Mouse (Mus musculus) limb, embryonic 14.5 days (tissue): ENCODE measurements around the gene Mapk8ip1. TPM values are rescaled to one million over a fixed set of nuclear protein-coding genes. Genes with fewer than 3 reads are reported as not detected.

Experiments
- ATAC-seq: fragments of 200-750 bp; cut with Nextera tagmentation; 2 replicates; pipeline ENCODE4 v1.8.0; 2017; ENCODE audit warnings: low read depth, moderate number of reproducible peaks, moderate TSS enrichment; ENCODE audit not compliant: low FRiP score
- DNase-seq: peaks from one replicate; pipeline ENCODE4 v3.0.0-alpha.2; 2015; ENCODE audit warnings: low spot score
- H3K27ac ChIP-seq: fragments of 300-500 bp; sonication (generic); replicated peaks from 2 replicates; pipeline ENCODE4 v1.5.1; 2014; ENCODE audit warnings: low read depth, mild to moderate bottlenecking, low read length, moderate library complexity, mixed read lengths
- H3K27me3 ChIP-seq: fragments of 300-500 bp; sonication (generic); 2 replicates; pipeline ENCODE4 v1.6.1; 2014; ENCODE audit warnings: low read length, mixed read lengths; ENCODE audit not compliant: control insufficient read depth, insufficient read depth
- H3K36me3 ChIP-seq: fragments of 300-500 bp; sonication (generic); 2 replicates; pipeline ENCODE4 v1.6.1; 2014; ENCODE audit warnings: mild to moderate bottlenecking, low read length, moderate library complexity, mixed read lengths; ENCODE audit not compliant: control insufficient read depth, insufficient read depth
- H3K4me1 ChIP-seq: fragments of 300-500 bp; sonication (generic); 2 replicates; pipeline ENCODE4 v1.6.1; 2014; ENCODE audit warnings: antibody characterized with exemption, low read length, mixed read lengths; ENCODE audit not compliant: control insufficient read depth, insufficient read depth
- H3K4me2 ChIP-seq: fragments of 300-500 bp; sonication (generic); replicated peaks from 2 replicates; pipeline ENCODE4 v1.6.1; 2014; ENCODE audit warnings: low read depth, mild to moderate bottlenecking, low read length, moderate library complexity; ENCODE audit not compliant: severe bottlenecking
- H3K4me3 ChIP-seq: fragments of 300-500 bp; sonication (generic); replicated peaks from 2 replicates; pipeline ENCODE4 v1.5.1; 2014; ENCODE audit warnings: low read length
- H3K9ac ChIP-seq: fragments of 300-500 bp; sonication (generic); 2 replicates; pipeline ENCODE4 v1.6.1; 2014; ENCODE audit warnings: mild to moderate bottlenecking, low read depth, low read length, moderate library complexity; ENCODE audit not compliant: severe bottlenecking
- H3K9me3 ChIP-seq: fragments of 300-500 bp; sonication (generic); 2 replicates; pipeline ENCODE4 v1.6.1; 2016; ENCODE audit warnings: low read length; ENCODE audit not compliant: control insufficient read depth
- POLR2A ChIP-seq: fragments of 200-500 bp; IDR thresholded peaks from 2 replicates; pipeline ENCODE4 v1.8.0; 2012; ENCODE audit warnings: inconsistent platforms, mild to moderate bottlenecking, moderate library complexity, borderline replicate concordance; ENCODE audit not compliant: insufficient read depth, insufficient read length; ENCODE audit errors: extremely low read depth
- WGBS: fragments of 180-500 bp; shearing (Covaris S2); extraction: QIAGEN DNeasy Blood & Tissue Kit; methylation state at CpG from one replicate; pipeline ENCODE4 v1.1.7; 2014; 5-methylcytosine and 5-hydroxymethylcytosine counted together
- microRNA-seq: library from miRNA; unstranded; fragments of <30 nt; microRNA quantifications from one replicate; pipeline ENCODE4, GENCODE M21; 2016
- polyA plus RNA-seq, 2 experiments: library from polyadenylated mRNA; depleted of rRNA in 1 of 2; stranded (reverse) in 1 of 2; unstranded in 1 of 2; fragments of >200 nt; fragmentation: Nextera tagmentation in 1 of 2; extraction: Ambion mirVana in 1 of 2; gene quantifications; 2 replicates each; pipeline versions ENCODE4 v1.2.1 to v1.2.3; 2012 to 2014

Gene Mapk8ip1
- polyA plus RNA-seq, 2 experiments: 12.9 to 42.5 TPM

DNA sequence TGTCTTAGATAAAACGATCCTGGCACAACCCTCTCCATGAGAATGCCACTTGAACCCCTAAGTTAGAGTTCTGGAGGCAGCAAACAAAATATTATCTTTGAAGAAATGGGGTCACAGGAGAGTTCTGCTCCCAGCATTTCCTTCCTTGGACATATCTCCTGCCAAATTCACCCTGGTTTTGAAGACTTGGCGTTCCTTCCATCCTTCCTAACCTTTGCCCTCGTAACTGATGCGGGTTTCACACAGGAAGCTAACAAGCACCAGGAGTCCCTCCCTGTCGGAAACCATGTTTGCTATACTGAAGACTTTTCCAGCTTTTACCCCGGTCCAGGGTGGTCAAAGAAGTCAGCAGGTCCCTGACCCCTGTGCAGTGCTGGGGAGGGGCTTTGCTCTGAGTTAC, 46.8 kb downstream of the Mapk8ip1 start:
- DNase-seq: no peak
- no peak overlapping the region for H3K27ac ChIP-seq
- H3K4me3 ChIP-seq: no peak overlapping the region
- H3K9me3 ChIP-seq: no peaks in the 10 kb centered on the region
- TF ChIP-seq POLR2A: no peak
- no peaks in the 10 kb centered on the region for H3K4me1 ChIP-seq
- H3K4me2 ChIP-seq: no peak overlapping the region
- no peak for ATAC-seq
- no peaks in the 10 kb centered on the region for H3K27me3 ChIP-seq
- WGBS: 45% methylated on average over 6 of the region's 6 CpGs
- no peak overlapping the region for H3K9ac ChIP-seq
- H3K36me3 ChIP-seq: peaks cover 85% of the 10 kb centered on the region

DNA sequence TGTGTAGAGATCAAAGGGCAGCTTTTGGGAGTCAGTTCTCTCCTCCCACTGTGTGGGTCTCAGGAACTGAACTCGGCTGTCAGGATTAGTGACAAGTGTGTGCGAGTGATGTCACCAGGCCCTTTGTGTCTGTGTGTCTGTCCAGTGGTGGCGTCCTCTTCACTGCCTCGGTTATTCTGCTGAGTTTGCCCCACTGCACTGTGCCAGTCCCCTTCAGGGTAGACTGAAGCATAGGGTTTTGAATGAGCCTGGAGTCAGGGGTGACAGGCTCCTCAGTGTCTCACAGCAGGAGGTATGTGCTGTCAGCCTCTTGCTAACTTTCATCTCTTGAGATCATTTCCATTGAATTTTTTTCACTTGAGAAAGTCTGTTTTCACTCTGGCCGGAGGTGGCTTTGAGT, 47.7 kb downstream of the Mapk8ip1 start:
- no peaks in the 10 kb centered on the region for H3K9me3 ChIP-seq
- no peak for ATAC-seq
- H3K4me1 ChIP-seq: no peaks in the 10 kb centered on the region
- no peak overlapping the region for H3K4me2 ChIP-seq
- H3K27me3 ChIP-seq: no peaks in the 10 kb centered on the region
- WGBS: 68% methylated on average over 5 of the region's 5 CpGs
- peaks cover 86% of the 10 kb centered on the region for H3K36me3 ChIP-seq
- no peak overlapping the region for H3K27ac ChIP-seq
- no peak for DNase-seq
- H3K9ac ChIP-seq: no peak overlapping the region
- no peak for TF ChIP-seq POLR2A
- no peak overlapping the region for H3K4me3 ChIP-seq

DNA sequence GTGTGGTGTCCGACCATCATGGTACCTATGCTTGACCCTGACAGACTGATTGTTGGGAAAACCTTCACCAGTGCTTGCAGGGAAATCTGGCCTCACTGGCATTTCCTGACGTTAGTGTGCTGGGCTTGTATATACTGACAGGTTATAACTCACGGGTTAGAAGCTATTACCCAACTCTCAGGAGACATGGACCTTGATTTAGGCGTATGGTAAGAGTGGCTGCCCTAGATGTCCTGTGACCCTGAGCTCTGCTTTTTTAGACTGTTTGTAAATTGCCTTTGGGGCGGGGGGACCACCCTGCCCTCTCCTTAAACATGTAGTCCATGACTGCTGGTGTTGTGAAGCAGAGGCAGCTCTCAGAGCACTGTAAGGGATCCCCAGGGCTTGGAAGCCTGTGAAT, 50.4 kb downstream of the Mapk8ip1 start:
- Histone ChIP-seq H3K36me3 (peaks cover 76% of the 10 kb centered on the region), H3K4me3 (no peak overlapping the region), H3K9ac (no peak overlapping the region), H3K4me2 (no peak overlapping the region), H3K9me3 (no peaks in the 10 kb centered on the region), H3K27me3 (no peaks in the 10 kb centered on the region), H3K27ac (no peak overlapping the region), H3K4me1 (no peaks in the 10 kb centered on the region)
- no peak for ATAC-seq
- DNase-seq: no peak
- 59% methylated on average over 5 of the region's 5 CpGs for WGBS
- no peak for TF ChIP-seq POLR2A

DNA sequence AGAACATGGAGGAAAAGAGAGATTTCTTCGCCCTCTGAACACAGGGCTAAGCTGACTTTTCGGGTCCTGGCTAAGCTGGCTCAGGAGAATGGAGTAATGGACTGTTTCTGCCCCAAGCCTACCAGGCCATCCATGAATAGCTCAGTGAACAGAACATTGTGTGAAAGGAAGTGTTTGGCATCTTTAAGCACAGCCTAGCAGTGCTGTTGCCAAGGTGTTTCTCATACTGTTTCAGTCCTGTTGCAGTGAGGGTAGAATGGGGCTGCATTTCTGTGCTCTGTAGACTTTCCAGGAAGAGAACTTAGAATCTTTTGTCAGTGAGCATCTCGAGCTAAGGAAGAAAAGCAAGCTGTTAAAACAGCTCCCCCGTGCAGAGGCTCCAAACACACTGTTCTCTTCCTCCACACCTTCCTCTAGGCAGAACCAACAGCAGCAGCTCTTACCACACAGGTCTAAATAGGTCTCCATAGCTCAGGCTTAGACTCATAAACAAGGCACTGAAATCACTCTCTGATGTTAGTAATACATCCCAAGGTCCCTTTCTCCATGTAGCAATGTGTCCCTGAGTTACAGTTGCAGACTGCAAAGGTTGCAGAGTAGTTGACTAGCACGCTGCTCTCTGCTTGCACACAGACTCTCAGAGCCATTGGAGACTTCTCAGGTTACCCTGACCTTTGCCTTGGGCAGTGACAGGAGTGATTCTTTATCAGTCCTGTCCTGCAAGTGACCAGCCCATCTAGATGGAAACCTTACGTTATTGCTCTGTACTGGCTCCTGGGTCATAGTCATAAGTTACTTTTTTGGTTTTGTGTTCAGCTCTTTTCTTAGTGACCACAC, 51.3 kb downstream of the Mapk8ip1 start:
- Histone ChIP-seq H3K36me3 (peaks cover 76% of the 10 kb centered on the region), H3K27ac (no peak overlapping the region), H3K27me3 (no peaks in the 10 kb centered on the region), H3K9ac (no peak overlapping the region), H3K4me2 (no peak overlapping the region), H3K4me3 (no peak overlapping the region), H3K9me3 (no peaks in the 10 kb centered on the region), H3K4me1 (no peaks in the 10 kb centered on the region)
- 51% methylated on average over 6 of the region's 6 CpGs for WGBS
- ATAC-seq (no peak), DNase-seq (no peak)
- no peak for TF ChIP-seq POLR2A

DNA sequence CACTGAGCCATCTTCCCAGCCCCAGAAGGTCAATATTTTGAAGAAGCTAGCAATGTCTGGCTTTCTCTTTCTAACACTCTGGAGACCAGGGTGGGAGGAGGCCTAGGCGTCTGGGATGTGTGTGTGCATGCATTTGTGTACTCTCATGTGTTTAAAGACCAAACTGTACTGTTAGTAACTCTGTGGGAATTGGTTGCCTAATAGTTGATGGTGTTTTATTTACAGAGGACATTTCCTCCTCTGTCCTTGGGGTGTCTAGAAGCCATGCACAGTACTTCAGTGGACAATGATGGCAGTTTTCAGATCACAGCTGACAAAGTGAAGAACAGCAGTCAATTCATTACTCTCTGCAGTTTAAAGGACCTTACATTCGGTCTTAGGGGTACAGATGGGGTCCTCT, 53.9 kb downstream of the Mapk8ip1 start:
- ATAC-seq: no peak
- Histone ChIP-seq H3K27ac (no peak overlapping the region), H3K36me3 (peaks cover 71% of the 10 kb centered on the region), H3K4me3 (no peak overlapping the region), H3K9me3 (no peaks in the 10 kb centered on the region), H3K9ac (no peak overlapping the region), H3K4me1 (no peaks in the 10 kb centered on the region), H3K4me2 (no peak overlapping the region), H3K27me3 (no peaks in the 10 kb centered on the region)
- WGBS: 94% methylated on average over 2 of the region's 2 CpGs
- DNase-seq: no peak
- TF ChIP-seq POLR2A: no peak

DNA sequence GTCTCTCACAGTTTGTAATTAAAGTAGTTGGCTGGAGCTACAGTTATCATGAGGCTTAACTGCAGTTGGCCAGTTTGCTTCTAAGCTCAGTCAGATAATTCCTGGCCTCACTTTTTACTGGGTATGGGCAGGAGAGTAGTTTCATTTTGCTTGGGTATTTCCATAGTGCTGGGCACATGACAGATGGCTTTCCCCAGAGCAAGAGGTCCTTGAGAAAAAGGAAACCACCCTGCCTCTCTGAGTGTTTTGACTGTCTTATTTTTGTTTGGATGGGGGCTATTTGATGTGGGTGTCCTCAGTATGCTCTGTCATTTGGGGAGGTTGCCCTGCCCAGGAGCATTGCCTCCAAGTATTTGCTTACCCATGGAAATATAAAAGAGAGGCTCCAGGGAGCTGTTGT, 58.6 kb downstream of the Mapk8ip1 start:
- Histone ChIP-seq H3K36me3 (peaks cover 55% of the 10 kb centered on the region), H3K9ac (no peak overlapping the region), H3K4me3 (no peak overlapping the region), H3K27ac (no peak overlapping the region), H3K27me3 (no peaks in the 10 kb centered on the region), H3K4me1 (no peaks in the 10 kb centered on the region), H3K9me3 (no peaks in the 10 kb centered on the region), H3K4me2 (no peak overlapping the region)
- ATAC-seq (no peak), DNase-seq (no peak)
- TF ChIP-seq POLR2A: no peak

Small RNAs within 50 kb of the gene (microRNA-seq; reads per million reads assigned to microRNA genes)
- gene Mir7000: not detected

Other genes starting within 250 kb of the Mapk8ip1 start
- 26.4 and 30.6 TPM in 2 replicates for gene Pex16, start 26.6 kb downstream of the Mapk8ip1 start, polyA plus RNA-seq (2012; rRNA removed)
- 22.3 TPM in 2 replicates for gene Pex16, start 26.6 kb downstream of the Mapk8ip1 start, polyA plus RNA-seq (2014; fragmentation: Nextera tagmentation; extraction: Ambion mirVana)
- 32.7 and 41.1 TPM in 2 replicates for gene Large2, start 26.4 kb downstream of the Mapk8ip1 start, polyA plus RNA-seq (2012; rRNA removed)
- gene Large2, start 26.4 kb downstream of the Mapk8ip1 start, polyA plus RNA-seq (2014; fragmentation: Nextera tagmentation; extraction: Ambion mirVana): 15.0 and 16.3 TPM in 2 replicates
- gene 1700029I15Rik, start 18.7 kb downstream of the Mapk8ip1 start, polyA plus RNA-seq (2012; rRNA removed): 3.1 and 3.5 TPM in 2 replicates
- 1.7 and 2.4 TPM in 2 replicates for gene 1700029I15Rik, start 18.7 kb downstream of the Mapk8ip1 start, polyA plus RNA-seq (2014; fragmentation: Nextera tagmentation; extraction: Ambion mirVana)
- 27.2 and 33.5 TPM in 2 replicates for gene Cry2, start 32.8 kb upstream of the Mapk8ip1 start, polyA plus RNA-seq (2012; rRNA removed)
- 30.2 and 34.8 TPM in 2 replicates for gene Cry2, start 32.8 kb upstream of the Mapk8ip1 start, polyA plus RNA-seq (2014; fragmentation: Nextera tagmentation; extraction: Ambion mirVana)
- gene Slc35c1, start 59.3 kb upstream of the Mapk8ip1 start, polyA plus RNA-seq (2012; rRNA removed): 16.1 and 24.1 TPM in 2 replicates
- 14.3 and 15.1 TPM in 2 replicates for gene Slc35c1, start 59.3 kb upstream of the Mapk8ip1 start, polyA plus RNA-seq (2014; fragmentation: Nextera tagmentation; extraction: Ambion mirVana)
- 15.2 and 21.6 TPM in 2 replicates for gene Chst1, start 198.4 kb upstream of the Mapk8ip1 start, polyA plus RNA-seq (2012; rRNA removed)
- 6.9 and 7.1 TPM in 2 replicates for gene Chst1, start 198.4 kb upstream of the Mapk8ip1 start, polyA plus RNA-seq (2014; fragmentation: Nextera tagmentation; extraction: Ambion mirVana)